Mouse (Mus musculus) bone marrow macrophage, adult 2 months (primary cell): Measurements from ENCODE around the gene Zfp773.

ENCODE experiments used
- CTCF ChIP-seq: IDR thresholded peaks from 2 replicates; pipeline ENCODE4 v1.5.1; 2012; ENCODE audit warnings: low read depth, mild to moderate bottlenecking, low read length, moderate library complexity
- POLR2A ChIP-seq: IDR thresholded peaks from 2 replicates; pipeline ENCODE4 v1.6.1; 2012; ENCODE audit warnings: mild to moderate bottlenecking, low read depth, low read length, borderline replicate concordance

GRCm38 (mm10) chr7:7171227-7172147 is 34.9 kb upstream of the Zfp773 start, which contains the start of gene Zfp418:
- TF ChIP-seq CTCF (no peak), POLR2A (no peak)
